Mouse (Mus musculus): ENCODE results near the gene Crcp. TPM values are rescaled to one million over a fixed set of nuclear protein-coding genes. Genes with fewer than 3 reads are reported as not detected.

Crcp gene
- polyA plus RNA-seq (2012; rRNA removed; ENCODE audit: low replicate concordance) = 14.3 and 16.6 TPM in 2 replicates

DNA sequence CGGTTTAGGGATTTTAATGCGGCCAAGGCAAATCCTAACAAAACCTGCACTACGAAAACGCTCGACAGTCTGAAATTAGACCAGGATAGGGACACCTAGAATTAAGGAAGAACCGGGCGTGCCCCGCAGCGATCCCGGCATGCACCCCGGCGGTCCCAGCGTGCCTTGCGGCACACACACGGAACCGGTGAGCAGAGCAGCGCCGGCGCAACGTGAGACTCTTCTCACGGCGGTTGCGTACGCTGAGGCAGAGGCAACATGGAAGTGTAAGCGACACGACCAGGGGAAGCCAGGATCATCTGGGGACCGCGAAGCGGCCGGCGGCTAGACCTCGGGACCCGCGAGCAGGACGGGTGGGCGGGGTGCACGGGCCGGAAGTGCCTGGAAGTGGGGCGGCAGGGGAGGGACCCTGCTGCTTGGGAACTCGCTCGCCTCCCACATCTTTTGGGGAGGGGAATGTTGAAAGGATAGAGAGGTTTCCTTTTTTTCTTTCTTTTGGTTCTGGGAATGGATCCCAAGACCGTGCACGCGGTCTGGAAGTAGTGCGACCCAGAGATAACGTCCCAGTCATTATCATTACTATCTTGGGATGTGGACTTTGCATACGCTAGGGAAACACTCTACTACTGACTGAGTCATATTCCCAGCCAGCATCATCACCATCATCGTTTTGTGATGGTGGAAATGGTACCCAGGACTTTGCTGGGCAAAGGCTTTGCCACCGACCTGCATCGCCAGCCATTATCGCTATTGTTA is at the start of gene Crcp, which contains the start of gene Asl:
Gene Crcp, plus strand, starts transcription at position 149 of the 756 bp plus-strand sequence.
Gene Asl, minus strand, starts transcription at position 106 of the 756 bp plus-strand sequence.

GRCm38 (mm10) chr5:130002301-130003146 is 26.6 kb upstream of the Crcp start, which contains the start of gene Gusb:
Gene Gusb (minus strand): TSS chr5:130003049.

DNA sequence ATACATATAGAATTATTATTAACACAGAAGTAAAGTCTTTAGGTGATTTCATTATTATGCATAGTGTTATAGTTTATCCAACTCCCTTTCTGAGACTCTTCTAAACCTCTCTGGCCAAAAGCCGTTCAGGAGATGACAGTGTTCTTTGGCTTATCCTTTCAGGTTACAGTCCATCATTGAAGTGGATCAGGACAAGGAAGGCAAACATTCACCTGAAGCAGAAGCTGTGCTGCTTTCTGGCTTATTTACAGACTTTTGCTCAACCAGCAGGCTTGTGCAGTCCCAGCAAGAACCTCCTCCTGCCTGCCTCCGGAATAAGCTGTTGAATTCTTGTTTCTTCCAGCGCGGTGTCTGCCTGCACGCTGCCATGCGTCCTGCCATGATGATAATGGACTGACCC is 43.9 kb downstream of the Crcp start, which contains the start of gene Tpst1:
Gene Tpst1, plus strand, starts transcription at position 301 of the 400 bp plus-strand sequence.

Other genes starting within 250 kb of the Crcp start
- gene Psph, start 241.8 kb upstream of the Crcp start, polyA plus RNA-seq (2012; rRNA removed; ENCODE audit: low replicate concordance) = 34.1 and 50.3 TPM in 2 replicates
- 32.7 and 39.2 TPM in 2 replicates for gene Sumf2, start 182.3 kb upstream of the Crcp start, polyA plus RNA-seq (2012; rRNA removed; ENCODE audit: low replicate concordance)
- gene Chchd2, start 141.8 kb upstream of the Crcp start, polyA plus RNA-seq (2012; rRNA removed; ENCODE audit: low replicate concordance) = 849 and 1,319 TPM in 2 replicates
- 1.2 and 5.0 TPM in 2 replicates for gene Zbed5, start 133.6 kb upstream of the Crcp start, polyA plus RNA-seq (2012; rRNA removed; ENCODE audit: low replicate concordance)
- gene Phkg1, start 130.7 kb upstream of the Crcp start, polyA plus RNA-seq (2012; rRNA removed; ENCODE audit: low replicate concordance) = 10.4 and 17.3 TPM in 2 replicates
- 5.1 TPM in 2 replicates for gene Nupr1l, start 120.8 kb upstream of the Crcp start, polyA plus RNA-seq (2012; rRNA removed; ENCODE audit: low replicate concordance)
- gene Vkorc1l1, start 87.3 kb upstream of the Crcp start, polyA plus RNA-seq (2012; rRNA removed; ENCODE audit: low replicate concordance) = 31.3 and 47.5 TPM in 2 replicates
- gene Gusb, start 26.2 kb upstream of the Crcp start, polyA plus RNA-seq (2012; rRNA removed; ENCODE audit: low replicate concordance) = 76.8 and 79.5 TPM in 2 replicates
- gene Asl, start within 50 bp of the Crcp start, polyA plus RNA-seq (2012; rRNA removed; ENCODE audit: low replicate concordance) = 37.0 and 57.9 TPM in 2 replicates
- gene Tpst1, start 44.0 kb downstream of the Crcp start, polyA plus RNA-seq (2012; rRNA removed; ENCODE audit: low replicate concordance) = 36.5 and 54.9 TPM in 2 replicates
- gene Kctd7, start 115.6 kb downstream of the Crcp start, polyA plus RNA-seq (2012; rRNA removed; ENCODE audit: low replicate concordance) = 5.2 and 5.5 TPM in 2 replicates
- 19.3 and 23.3 TPM in 2 replicates for gene Rabgef1, start 142.5 kb downstream of the Crcp start, polyA plus RNA-seq (2012; rRNA removed; ENCODE audit: low replicate concordance)
- 32.6 and 38.3 TPM in 2 replicates for gene Tmem248, start 187.8 kb downstream of the Crcp start, polyA plus RNA-seq (2012; rRNA removed; ENCODE audit: low replicate concordance)
- 28.0 and 41.8 TPM in 2 replicates for gene Sbds, start 226.2 kb downstream of the Crcp start, polyA plus RNA-seq (2012; rRNA removed; ENCODE audit: low replicate concordance)
- gene Tyw1, start 226.3 kb downstream of the Crcp start, polyA plus RNA-seq (2012; rRNA removed; ENCODE audit: low replicate concordance) = 14.2 and 15.4 TPM in 2 replicates